Mouse (Mus musculus) heart, postnatal 0 days (tissue): Measurements from ENCODE around the gene Cckbr.

Experiments used
- CTCF ChIP-seq: IDR thresholded peaks from 2 replicates; pipeline ENCODE4 v1.5.1; 2016; ENCODE audit warnings: antibody characterized with exemption, control low read depth, low read depth
- EP300 ChIP-seq: IDR thresholded peaks from 2 replicates; pipeline ENCODE4 v1.6.1; 2016; ENCODE audit warnings: antibody characterized with exemption, low read depth

- TF ChIP-seq CTCF (peak; percentile 88), EP300 (no peak)
Measured at GRCm38 (mm10) chr7:105515178-105515577, 89.6 kb downstream of the Cckbr start.
